Mouse (Mus musculus): Measurements from ENCODE around the gene Loxl3.

The Loxl3 gene

GRCm38 (mm10) chr6:83033249-83034185 lies at the start of gene Loxl3, which contains the start of gene Dok1:
TSS of gene Loxl3 (plus strand) at chr6:83034173.
TSS of gene Dok1 (minus strand) at chr6:83033471.
- in situ Hi-C loops (cut with MboI; ENCODE audit: low pct_unique_long_range_greater_than_20kb in 1 of 2, low sequenced_read_pairs in 2 of 2, unreplicated experiment in 1 of 2), result no loop called here

GRCm38 (mm10) chr6:82987411-82987971 lies 46.5 kb upstream of the Loxl3 start:
- in situ Hi-C loops (cut with MboI; ENCODE audit: low pct_unique_long_range_greater_than_20kb in 1 of 2, low sequenced_read_pairs in 2 of 2, unreplicated experiment in 1 of 2), result loop anchor here (25.0 kb wide), 1 partner anchor 275 kb away; no protein-coding TSS in a partner anchor

- in situ Hi-C loops (cut with MboI; ENCODE audit: low pct_unique_long_range_greater_than_20kb in 1 of 2, low sequenced_read_pairs in 2 of 2, unreplicated experiment in 1 of 2), result loop anchor here (5.0 to 25.0 kb wide), 2 partner anchors 164 to 269 kb away; partner anchors contain the start of genes 1700003E16Rik (in 1 of the 2) and Wdr54 (in 1 of the 2)
Observed at GRCm38 (mm10) chr6:82993696-82994095, 40.3 kb upstream of the Loxl3 start.

GRCm38 (mm10) chr6:82994372-82994771 lies 39.6 kb upstream of the Loxl3 start:
- in situ Hi-C loops (cut with MboI; ENCODE audit: low pct_unique_long_range_greater_than_20kb in 1 of 2, low sequenced_read_pairs in 2 of 2, unreplicated experiment in 1 of 2), result loop anchor here (5.0 to 25.0 kb wide), 2 partner anchors 163 to 268 kb away; partner anchors contain the start of genes 1700003E16Rik (in 1 of the 2) and Wdr54 (in 1 of the 2)

GRCm38 (mm10) chr6:82996740-82997315 lies 37.1 kb upstream of the Loxl3 start:
- in situ Hi-C loops (cut with MboI; ENCODE audit: low pct_unique_long_range_greater_than_20kb in 1 of 2, low sequenced_read_pairs in 2 of 2, unreplicated experiment in 1 of 2), result loop anchor here (25.0 kb wide), 1 partner anchor 265 kb away; no protein-coding TSS in a partner anchor

- in situ Hi-C loops (cut with MboI; ENCODE audit: low pct_unique_long_range_greater_than_20kb in 1 of 2, low sequenced_read_pairs in 2 of 2, unreplicated experiment in 1 of 2), result loop anchor here (25.0 kb wide), 1 partner anchor 265 kb away; no protein-coding TSS in a partner anchor
Observed at GRCm38 (mm10) chr6:82997511-82998102, 36.4 kb upstream of the Loxl3 start.

- in situ Hi-C loops (cut with MboI; ENCODE audit: low pct_unique_long_range_greater_than_20kb in 1 of 2, low sequenced_read_pairs in 2 of 2, unreplicated experiment in 1 of 2), result loop anchor here (25.0 kb wide), 1 partner anchor 264 kb away; no protein-coding TSS in a partner anchor
Observed at GRCm38 (mm10) chr6:82998326-82998725, 35.6 kb upstream of the Loxl3 start.

- in situ Hi-C loops (cut with MboI; ENCODE audit: low pct_unique_long_range_greater_than_20kb in 1 of 2, low sequenced_read_pairs in 2 of 2, unreplicated experiment in 1 of 2), result loop anchor here (25.0 kb wide), 1 partner anchor 262 kb away; no protein-coding TSS in a partner anchor
Observed at GRCm38 (mm10) chr6:82999986-83000385, 34.0 kb upstream of the Loxl3 start.

GRCm38 (mm10) chr6:83003082-83003481 lies 30.9 kb upstream of the Loxl3 start:
- in situ Hi-C loops (cut with MboI; ENCODE audit: low pct_unique_long_range_greater_than_20kb in 1 of 2, low sequenced_read_pairs in 2 of 2, unreplicated experiment in 1 of 2), result no loop called here

- in situ Hi-C loops (cut with MboI; ENCODE audit: low pct_unique_long_range_greater_than_20kb in 1 of 2, low sequenced_read_pairs in 2 of 2, unreplicated experiment in 1 of 2), result no loop called here
Observed at GRCm38 (mm10) chr6:83003850-83004249, 30.1 kb upstream of the Loxl3 start.

GRCm38 (mm10) chr6:83004309-83004708 lies 29.7 kb upstream of the Loxl3 start:
- in situ Hi-C loops (cut with MboI; ENCODE audit: low pct_unique_long_range_greater_than_20kb in 1 of 2, low sequenced_read_pairs in 2 of 2, unreplicated experiment in 1 of 2), result no loop called here

- in situ Hi-C loops (cut with MboI; ENCODE audit: low pct_unique_long_range_greater_than_20kb in 1 of 2, low sequenced_read_pairs in 2 of 2, unreplicated experiment in 1 of 2), result loop anchor here in 1 of 2 experiments (5.0 kb wide), 1 partner anchor 97 kb away; the partner anchor contains the start of genes Ccdc142 and Gm42688
Observed at GRCm38 (mm10) chr6:83004872-83005271, 29.1 kb upstream of the Loxl3 start.

GRCm38 (mm10) chr6:83005444-83006011 lies 28.4 kb upstream of the Loxl3 start:
- in situ Hi-C loops (cut with MboI; ENCODE audit: low pct_unique_long_range_greater_than_20kb in 1 of 2, low sequenced_read_pairs in 2 of 2, unreplicated experiment in 1 of 2), result loop anchor here in 1 of 2 experiments (5.0 kb wide), 1 partner anchor 97 kb away; the partner anchor contains the start of genes Ccdc142 and Gm42688

GRCm38 (mm10) chr6:83006114-83006513 lies 27.9 kb upstream of the Loxl3 start:
- in situ Hi-C loops (cut with MboI; ENCODE audit: low pct_unique_long_range_greater_than_20kb in 1 of 2, low sequenced_read_pairs in 2 of 2, unreplicated experiment in 1 of 2), result loop anchor here in 1 of 2 experiments (5.0 kb wide), 1 partner anchor 96 kb away; the partner anchor contains the start of genes Ccdc142 and Gm42688

GRCm38 (mm10) chr6:83008659-83009058 lies 25.3 kb upstream of the Loxl3 start:
- in situ Hi-C loops (cut with MboI; ENCODE audit: low pct_unique_long_range_greater_than_20kb in 1 of 2, low sequenced_read_pairs in 2 of 2, unreplicated experiment in 1 of 2), result loop anchor here in 1 of 2 experiments (5.0 kb wide), 1 partner anchor 94 kb away; the partner anchor contains the start of genes Ccdc142 and Gm42688

GRCm38 (mm10) chr6:83010010-83010409 lies 24.0 kb upstream of the Loxl3 start:
- in situ Hi-C loops (cut with MboI; ENCODE audit: low pct_unique_long_range_greater_than_20kb in 1 of 2, low sequenced_read_pairs in 2 of 2, unreplicated experiment in 1 of 2), result no loop called here

- in situ Hi-C loops (cut with MboI; ENCODE audit: low pct_unique_long_range_greater_than_20kb in 1 of 2, low sequenced_read_pairs in 2 of 2, unreplicated experiment in 1 of 2), result no loop called here
Observed at GRCm38 (mm10) chr6:83011255-83011654, 22.7 kb upstream of the Loxl3 start.

- in situ Hi-C loops (cut with MboI; ENCODE audit: low pct_unique_long_range_greater_than_20kb in 1 of 2, low sequenced_read_pairs in 2 of 2, unreplicated experiment in 1 of 2), result no loop called here
Observed at GRCm38 (mm10) chr6:83011756-83012155, 22.2 kb upstream of the Loxl3 start.
